Mouse (Mus musculus): ENCODE measurements around the gene Gm14147.
"Not testable (repeated sequence)": the region's sequence is repeated elsewhere in the genome, so short reads cannot be mapped to it uniquely, and the experiment has no call there.

Gene Gm14147

DNA sequence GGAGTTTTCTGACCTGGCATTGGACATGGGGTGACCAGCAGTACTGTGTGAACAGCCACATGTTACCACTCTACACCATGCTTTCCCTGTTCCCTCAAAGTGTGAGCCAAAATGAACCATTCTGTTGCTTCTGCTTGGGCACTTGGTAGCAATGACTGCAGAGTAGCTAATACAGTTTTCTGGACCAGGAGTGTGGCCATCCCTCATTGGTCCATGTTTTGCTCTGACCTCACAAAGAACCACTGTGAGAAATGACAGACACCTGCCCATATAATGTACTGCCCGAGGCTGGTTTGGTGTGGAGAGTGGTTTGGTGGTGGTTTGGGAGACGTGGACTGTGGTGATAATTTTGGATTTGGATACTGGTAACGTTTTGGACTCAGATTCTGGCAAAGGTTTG is at the start of gene Gm14147:
Gm14147 (plus strand) TSS at position 301 of the 400 bp plus-strand sequence.
- in situ Hi-C loops (cut with MboI) = not testable (repeated sequence)

DNA sequence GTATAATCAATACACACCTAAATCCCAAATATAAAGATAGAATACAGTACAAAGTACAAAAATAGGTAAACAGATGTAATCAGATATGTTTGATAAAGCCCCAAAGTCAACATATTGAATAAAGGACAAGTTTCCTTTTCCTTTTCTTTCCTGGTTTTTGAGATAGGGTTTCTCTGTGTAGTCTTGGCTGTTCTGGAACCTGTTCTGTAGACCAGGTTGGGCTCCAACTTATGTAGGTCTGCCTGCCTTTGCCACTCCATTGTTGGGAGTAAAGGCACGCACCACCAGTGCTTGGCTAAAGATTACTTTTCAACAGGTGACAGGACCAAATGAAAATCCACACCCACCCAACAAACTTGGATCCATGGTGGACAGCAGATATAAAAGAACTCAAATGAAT is 41.4 kb upstream of the Gm14147 start:
- in situ Hi-C loops (cut with MboI) = no loop called here

DNA sequence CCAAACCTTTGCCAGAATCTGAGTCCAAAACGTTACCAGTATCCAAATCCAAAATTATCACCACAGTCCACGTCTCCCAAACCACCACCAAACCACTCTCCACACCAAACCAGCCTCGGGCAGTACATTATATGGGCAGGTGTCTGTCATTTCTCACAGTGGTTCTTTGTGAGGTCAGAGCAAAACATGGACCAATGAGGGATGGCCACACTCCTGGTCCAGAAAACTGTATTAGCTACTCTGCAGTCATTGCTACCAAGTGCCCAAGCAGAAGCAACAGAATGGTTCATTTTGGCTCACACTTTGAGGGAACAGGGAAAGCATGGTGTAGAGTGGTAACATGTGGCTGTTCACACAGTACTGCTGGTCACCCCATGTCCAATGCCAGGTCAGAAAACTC is 5.8 kb upstream of the Gm14147 start, which contains the start of gene Gm14151:
Gm14151 (minus strand) TSS at position 101 of the 400 bp plus-strand sequence.
- in situ Hi-C loops (cut with MboI) = not testable (repeated sequence)
